Mouse (Mus musculus) lung, adult 2 months (tissue): ENCODE data around the gene 1700088E04Rik.

Experiments used
- CTCF ChIP-seq: fragments of 200-500 bp; IDR thresholded peaks from 2 replicates; pipeline ENCODE4 v1.5.1; 2011; ENCODE audit warnings: mild to moderate bottlenecking, low read length, control low read depth; ENCODE audit not compliant: insufficient read depth
- POLR2A ChIP-seq: fragments of 200-500 bp; IDR thresholded peaks from 2 replicates; pipeline ENCODE4 v1.6.1; 2011; ENCODE audit warnings: low read depth, mild to moderate bottlenecking, control low read depth, low read length, borderline replicate concordance; ENCODE audit errors: extremely low read depth

- TF ChIP-seq CTCF (no peak), POLR2A (no peak)
These were observed 31.0 kb downstream of the 1700088E04Rik start for GRCm38 (mm10) chr15:79110031-79110430.
